Mouse (Mus musculus): Measurements from ENCODE around the gene Pacsin3. TPM values are rescaled to one million over a fixed set of nuclear protein-coding genes. Genes with fewer than 3 reads are reported as not detected.
"Not testable (repeated sequence)": the region's sequence is repeated elsewhere in the genome, so short reads cannot be mapped to it uniquely, and the experiment has no call there.

Gene Pacsin3
- 10 to 100 TPM; 25.6 to 27.6 TPM for total RNA-seq (2021)
- long read RNA-seq, experiment 1, partial matches to known transcripts: 3 of 22 reads
- long read RNA-seq, experiment 1, other reads (novel, unspliced or antisense): 15 of 22 reads
- long read RNA-seq, experiment 2, partial matches to known transcripts: 3 of 17 reads
- long read RNA-seq, experiment 2, other reads (novel, unspliced or antisense): 11 of 17 reads

DNA sequence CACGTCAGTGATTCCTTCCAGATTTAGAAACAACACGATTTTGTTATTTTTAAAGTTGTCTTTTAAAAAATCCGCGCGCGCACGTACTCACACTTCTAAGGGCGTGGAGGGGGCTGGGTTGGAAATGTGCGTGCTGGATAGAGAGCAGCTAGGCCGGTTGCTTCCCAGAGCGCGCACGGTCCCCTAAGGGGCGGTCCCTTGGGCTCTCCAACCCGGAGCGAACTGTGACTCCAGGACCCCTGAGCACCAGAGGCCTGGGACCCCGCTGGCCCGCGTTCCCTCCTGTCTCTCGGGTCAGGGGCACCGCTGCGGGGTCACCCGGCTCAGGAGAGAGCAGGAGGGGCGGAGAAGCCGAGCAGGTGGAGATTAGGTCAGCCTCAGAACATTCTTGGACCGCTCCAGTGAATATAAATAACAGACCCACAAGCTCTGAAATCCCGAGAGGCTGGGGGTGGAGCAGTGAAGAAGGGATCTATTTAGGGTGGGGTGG, at the start of gene Pacsin3:
Gene Pacsin3 (plus strand): TSS at position 294 of the 490 bp plus-strand sequence.
- no peak for DNase-seq (ENCODE audit: low spot score in 2 of 2)

GRCm38 (mm10) chr2:91206254-91206775, 49.4 kb upstream of the Pacsin3 start:
- TF ChIP-seq CTCF (conservative IDR thresholded peaks at IDR 0.05): no peak
- DNase-seq (ENCODE audit: low spot score in 2 of 2): no peak
- Histone ChIP-seq H3K27ac (peak overlapping the region; percentile 24; the same call in 1 of the 2 replicates), H3K4me3 (no peak overlapping the region)

More for the DNA sequence above, at the start of gene Pacsin3:
- Histone ChIP-seq H3K4me3 (peak within 1 kb of the TSS; percentile 74), H3K27ac (peak within 1 kb of the TSS; percentile 89)
- TF ChIP-seq CTCF (conservative IDR thresholded peaks at IDR 0.05): no peak

GRCm38 (mm10) chr2:91213311-91213710, 42.4 kb upstream of the Pacsin3 start:
- H3K27ac ChIP-seq: no peak overlapping the region
- no peak for DNase-seq (ENCODE audit: low spot score in 2 of 2)
- TF ChIP-seq CTCF (conservative IDR thresholded peaks at IDR 0.05): peak; percentile 43
- no peak overlapping the region for H3K4me3 ChIP-seq

DNA sequence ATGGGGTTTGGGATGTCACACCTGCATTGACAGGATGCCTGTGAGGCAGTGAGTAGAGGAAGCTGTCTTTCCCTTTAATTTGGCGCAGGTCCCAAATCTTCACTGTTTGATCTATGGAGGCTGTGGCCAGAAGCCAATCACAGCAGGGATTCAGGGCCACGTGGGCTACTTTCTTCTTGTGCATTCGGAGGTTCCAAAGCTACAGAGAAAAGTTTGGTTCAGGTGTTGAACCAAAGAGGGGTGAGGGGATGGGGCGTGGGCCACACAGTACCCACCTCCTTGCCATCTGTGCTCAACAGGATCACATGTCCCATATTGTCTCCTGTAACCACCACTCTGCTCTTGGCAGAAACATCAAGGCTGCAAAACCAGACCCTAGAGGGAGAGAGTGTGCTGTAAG, 38.7 kb upstream of the Pacsin3 start:
- Histone ChIP-seq H3K27ac (peak overlapping the region; percentile 28; the same call in 1 of the 2 replicates), H3K4me3 (no peak overlapping the region)
- DNase-seq (ENCODE audit: low spot score in 2 of 2): no peak
- no peak for TF ChIP-seq CTCF (conservative IDR thresholded peaks at IDR 0.05)

DNA sequence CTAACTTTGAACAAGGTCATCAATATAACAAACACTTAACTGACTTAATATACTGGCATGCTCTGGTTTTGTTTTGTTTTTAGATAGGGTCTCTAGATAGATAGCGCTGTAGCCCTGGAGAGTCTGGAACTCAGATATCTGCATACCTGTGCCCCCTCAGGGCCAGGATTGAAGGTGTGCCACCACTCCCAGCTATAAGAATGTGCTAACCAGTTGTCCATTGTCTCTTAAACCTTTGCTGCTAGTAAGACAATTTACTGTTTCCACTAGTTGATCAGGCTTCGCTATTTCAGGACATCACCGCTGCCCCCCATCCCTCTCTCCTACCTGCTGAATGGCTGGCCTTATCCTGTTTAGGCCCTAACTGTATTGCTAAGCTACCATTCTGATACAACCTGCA, 35.3 kb upstream of the Pacsin3 start:
- DNase-seq (ENCODE audit: low spot score in 2 of 2): no peak
- TF ChIP-seq CTCF (conservative IDR thresholded peaks at IDR 0.05): no peak
- no peak overlapping the region for H3K27ac ChIP-seq
- no peak overlapping the region for H3K4me3 ChIP-seq

DNA sequence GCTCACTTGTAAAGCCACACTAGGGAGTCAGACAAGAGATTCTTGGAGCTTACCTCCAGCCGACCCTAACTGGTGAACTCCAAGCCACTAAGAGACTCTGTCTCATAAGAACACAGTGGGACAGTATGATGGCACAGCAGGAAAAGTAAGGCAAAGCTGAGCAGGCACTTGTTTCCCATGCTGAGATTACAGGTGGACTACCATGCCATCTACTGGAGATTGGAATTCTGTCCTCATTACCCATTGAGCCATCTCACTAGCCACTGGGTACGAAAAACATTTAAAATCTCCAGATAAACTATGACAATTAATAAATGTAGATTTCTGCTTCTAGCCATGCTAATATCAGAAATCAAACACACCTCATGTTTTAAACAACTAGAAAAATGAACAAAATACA, 32.1 kb upstream of the Pacsin3 start:
- TF ChIP-seq CTCF (conservative IDR thresholded peaks at IDR 0.05): peak; percentile 71
- H3K27ac ChIP-seq: no peak overlapping the region
- no peak overlapping the region for H3K4me3 ChIP-seq
- DNase-seq (ENCODE audit: low spot score in 2 of 2): no peak

- H3K4me3 ChIP-seq: no peak overlapping the region
- H3K27ac ChIP-seq: no peak overlapping the region
- no peak for DNase-seq (ENCODE audit: low spot score in 2 of 2)
- TF ChIP-seq CTCF (conservative IDR thresholded peaks at IDR 0.05): no peak
These were observed 26.0 kb upstream of the Pacsin3 start for GRCm38 (mm10) chr2:91229735-91230134.

DNA sequence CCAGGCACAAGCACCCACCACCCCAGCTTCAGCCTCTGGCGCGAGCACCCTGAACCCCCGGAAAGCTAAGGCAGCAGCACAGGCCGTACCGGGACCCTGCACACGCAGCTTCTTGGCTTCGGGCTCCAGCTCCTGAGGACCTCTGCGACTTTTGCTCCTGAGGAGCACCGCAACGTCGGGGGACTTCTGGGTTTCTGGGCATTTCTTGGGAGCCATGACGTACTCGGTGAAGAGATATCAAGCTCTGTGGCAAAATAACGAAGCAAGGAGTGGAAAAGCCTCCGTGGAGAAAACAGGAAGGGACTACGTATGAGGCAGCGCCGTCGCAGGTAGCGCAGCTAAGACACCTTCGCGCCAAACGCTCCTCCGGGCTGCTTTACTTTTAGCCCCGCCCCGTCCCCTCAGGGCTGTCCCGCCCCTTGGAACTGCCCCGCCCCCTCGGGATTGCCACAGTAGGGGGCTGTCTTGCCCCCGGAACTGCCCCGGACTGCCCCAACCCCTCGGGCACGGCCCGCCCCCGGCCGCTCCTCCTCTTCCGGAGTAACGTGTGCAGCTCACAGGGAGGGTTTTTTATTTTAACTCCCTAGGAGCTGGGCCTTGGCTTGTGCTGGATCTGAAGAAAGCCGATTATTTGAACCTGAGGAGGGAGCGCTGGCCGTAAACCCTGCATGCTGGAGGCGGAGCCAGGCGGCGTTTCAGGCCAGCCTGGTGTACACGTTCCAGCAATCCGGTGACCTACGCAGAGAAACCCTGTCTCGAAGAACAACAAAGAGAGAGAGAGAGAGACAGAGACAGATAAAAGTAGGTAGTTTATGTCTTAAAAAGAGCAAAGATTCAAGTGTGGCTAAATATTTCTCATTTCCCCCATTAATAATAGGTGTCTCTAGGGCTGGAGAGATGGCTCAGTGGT, 18.9 kb upstream of the Pacsin3 start, which contains the start of gene Ddb2:
Gene Ddb2 (minus strand): TSS at position 382 of the 910 bp plus-strand sequence.
- no peak for TF ChIP-seq CTCF (conservative IDR thresholded peaks at IDR 0.05)
- peak; percentile 91 for DNase-seq (ENCODE audit: low spot score in 2 of 2)
- H3K27ac ChIP-seq: peak within 1 kb of the TSS; percentile 87
- H3K4me3 ChIP-seq: peak within 1 kb of the TSS; percentile 89

DNA sequence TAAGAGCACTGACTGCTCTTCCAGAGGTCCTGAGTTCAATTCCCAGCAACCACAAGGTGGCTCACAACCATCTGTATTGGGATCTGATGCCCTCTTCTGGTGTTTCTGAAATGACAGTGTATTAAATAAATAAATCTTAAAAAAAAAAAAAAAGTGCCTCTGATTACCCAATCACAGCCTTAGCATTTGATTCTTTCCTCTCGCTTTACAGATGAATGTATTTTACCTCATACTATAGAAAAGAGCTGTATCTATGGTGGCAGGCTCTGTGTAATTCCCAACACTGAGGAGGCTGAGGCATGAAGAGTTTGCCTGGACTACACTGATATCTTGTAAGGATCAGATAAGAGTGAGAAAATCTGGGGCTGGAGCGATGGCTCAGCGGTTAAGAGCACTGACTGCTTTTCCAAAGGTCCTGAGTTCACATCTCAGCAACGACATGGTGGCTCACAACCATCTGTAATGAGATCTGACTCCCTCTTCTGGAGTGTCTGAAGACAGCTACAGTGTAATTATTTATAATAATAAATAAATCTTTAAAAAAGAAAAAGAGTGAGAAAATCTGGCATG, 18.2 kb upstream of the Pacsin3 start:
- H3K27ac ChIP-seq: peak overlapping the region; percentile 87
- peak; percentile 73 for TF ChIP-seq CTCF (conservative IDR thresholded peaks at IDR 0.05)
- peak overlapping the region; percentile 89 for H3K4me3 ChIP-seq
- DNase-seq (ENCODE audit: low spot score in 2 of 2): not testable (repeated sequence)

DNA sequence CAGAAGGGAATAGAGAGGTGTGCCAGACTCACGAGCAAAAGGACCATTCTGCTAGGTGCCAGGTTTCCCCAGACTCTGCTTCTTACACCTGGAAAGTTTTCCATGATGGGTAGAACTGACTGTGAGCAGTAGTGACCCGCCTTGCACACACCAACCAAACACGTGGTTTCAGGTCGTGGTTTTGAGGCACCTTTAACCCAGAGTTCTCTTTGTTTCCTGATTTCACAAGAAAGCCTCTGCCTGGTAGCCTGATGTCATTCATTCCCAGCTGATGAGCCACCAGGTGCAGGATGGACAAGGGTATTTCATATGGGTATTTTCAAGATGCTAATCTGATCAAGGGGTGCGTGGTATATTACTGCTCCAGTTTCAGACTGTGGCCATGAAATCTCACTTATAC, 13.2 kb upstream of the Pacsin3 start:
- TF ChIP-seq CTCF (conservative IDR thresholded peaks at IDR 0.05): no peak
- H3K27ac ChIP-seq: no peak overlapping the region
- H3K4me3 ChIP-seq: no peak overlapping the region
- no peak for DNase-seq (ENCODE audit: low spot score in 2 of 2)

GRCm38 (mm10) chr2:91243416-91243815, 12.3 kb upstream of the Pacsin3 start:
- no peak for TF ChIP-seq CTCF (conservative IDR thresholded peaks at IDR 0.05)
- DNase-seq (ENCODE audit: low spot score in 2 of 2): peak; percentile 75 to 89
- Histone ChIP-seq H3K27ac (peak overlapping the region; percentile 46; the same call in 1 of the 2 replicates), H3K4me3 (no peak overlapping the region)

DNA sequence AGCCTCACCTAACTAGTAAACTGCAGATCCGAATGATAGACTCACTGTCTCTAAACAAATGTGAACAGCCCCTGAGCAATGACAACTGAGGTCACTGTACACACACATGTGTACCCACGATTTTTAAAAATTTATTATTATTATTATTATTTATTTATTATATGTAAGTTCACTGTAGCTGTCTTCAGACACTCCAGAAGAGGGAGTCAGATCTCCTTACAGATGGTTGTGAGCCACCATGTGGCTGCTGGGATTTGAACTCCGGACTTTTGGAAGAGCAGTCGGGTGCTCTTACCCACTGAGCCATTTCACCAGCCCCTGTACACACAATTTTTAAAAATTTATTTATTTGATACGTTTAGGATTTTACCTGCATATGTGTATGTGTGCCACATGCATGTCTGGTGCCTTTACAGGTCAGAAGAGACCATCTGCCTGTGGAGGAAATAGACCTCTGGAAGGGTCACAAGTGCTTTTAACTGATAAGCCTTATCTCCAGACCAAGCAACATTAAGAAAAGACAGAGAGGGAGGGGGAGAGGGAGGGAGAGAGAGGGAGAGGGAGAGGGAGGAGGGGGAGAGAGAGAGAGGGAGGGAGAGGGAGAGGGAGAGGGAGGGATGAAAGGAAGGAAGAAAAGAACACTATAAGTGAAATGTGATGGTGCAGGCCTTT, 11.1 kb upstream of the Pacsin3 start:
- DNase-seq (ENCODE audit: low spot score in 2 of 2): no peak
- TF ChIP-seq CTCF (conservative IDR thresholded peaks at IDR 0.05): no peak
- no peak overlapping the region for H3K4me3 ChIP-seq
- peak overlapping the region; percentile 11; the same call in 1 of the 2 replicates for H3K27ac ChIP-seq
